Mouse (Mus musculus) embryonic facial prominence, embryonic 12.5 days (tissue): ENCODE measurements around the gene Tnnc1. TPM values are rescaled to one million over a fixed set of nuclear protein-coding genes. Genes with fewer than 3 reads are reported as not detected.

Source experiments
- polyA plus RNA-seq: library from polyadenylated mRNA; unstranded; fragments of >200 nt; fragmentation: Nextera tagmentation; extraction: Ambion mirVana; gene quantifications from 2 replicates; pipeline ENCODE4 v1.2.1, GENCODE M21; 2016

The Tnnc1 gene
- polyA plus RNA-seq, 1 experiment from 2014 or later = 90.7 TPM

Other genes with a start within 250 kb of the Tnnc1 start
- gene Glt8d1, start 206.9 kb upstream of the Tnnc1 start, polyA plus RNA-seq = 61.2 and 67.4 TPM in 2 replicates
- gene Spcs1, start 206.6 kb upstream of the Tnnc1 start, polyA plus RNA-seq = 337 and 341 TPM in 2 replicates
- 176 and 178 TPM in 2 replicates for gene Pbrm1, start 189.2 kb upstream of the Tnnc1 start, polyA plus RNA-seq
- 99.5 and 121 TPM in 2 replicates for gene Gnl3, start 189.2 kb upstream of the Tnnc1 start, polyA plus RNA-seq
- gene Smim4, start 79.4 kb upstream of the Tnnc1 start, polyA plus RNA-seq = 59.1 and 64.8 TPM in 2 replicates
- 455 and 459 TPM in 2 replicates for gene Nt5dc2, start 77.3 kb upstream of the Tnnc1 start, polyA plus RNA-seq
- gene Stab1, start 39.7 kb upstream of the Tnnc1 start, polyA plus RNA-seq = 28.4 and 29.6 TPM in 2 replicates
- 503 and 527 TPM in 2 replicates for gene Nisch, start 8.6 kb downstream of the Tnnc1 start, polyA plus RNA-seq
- gene Sema3g, start 9.5 kb downstream of the Tnnc1 start, polyA plus RNA-seq = 1.1 and 1.2 TPM in 2 replicates
- 13.1 and 13.6 TPM in 2 replicates for gene Phf7, start 43.0 kb downstream of the Tnnc1 start, polyA plus RNA-seq
- 101 and 104 TPM in 2 replicates for gene Bap1, start 43.1 kb downstream of the Tnnc1 start, polyA plus RNA-seq
- gene Dnah1, start 115.6 kb downstream of the Tnnc1 start, polyA plus RNA-seq = 8.4 and 8.6 TPM in 2 replicates
- 40.7 and 43.6 TPM in 2 replicates for gene Capn7, start 128.3 kb downstream of the Tnnc1 start, polyA plus RNA-seq
- 34.7 and 36.3 TPM in 2 replicates for gene Sh3bp5, start 227.8 kb downstream of the Tnnc1 start, polyA plus RNA-seq